Comparison of ENCODE assay signal across 15 mouse cellular contexts in genomic region chr5:100358334-100358733, GRCm38 (mm10). TPM values are rescaled to one million over a fixed set of nuclear protein-coding genes. Genes with fewer than 3 reads are reported as not detected.
DNase-seq lines count a peak whose midpoint lies in the region; ATAC-seq lines count a peak whose summit lies in the region.
"Had no signal": no experiment of that assay in that cellular context is flagged by ENCODE, and none has a peak within 500 bp of the region (broad histone marks: within the 10 kb centered on the region; RNA-seq: fewer than 3 reads in every experiment).

No protein-coding gene starts in this region.

- H3K27ac ChIP-seq in neural tube, embryonic 13.5 days (replicated peaks) = no peak overlapping the region
- H3K27ac ChIP-seq in neural tube, embryonic 15.5 days (replicated peaks) = no peak overlapping the region
- H3K27ac ChIP-seq in limb, embryonic 13.5 days = no peak overlapping the region
- H3K27ac ChIP-seq: hindbrain, embryonic 14.5 days; liver, embryonic 15.5 days had no signal

- peaks cover 30% of the 10 kb centered on the region for H3K36me3 ChIP-seq in neural tube, embryonic 13.5 days
- peaks cover 27% of the 10 kb centered on the region for H3K36me3 ChIP-seq in neural tube, embryonic 15.5 days
- peaks cover 33% of the 10 kb centered on the region for H3K36me3 ChIP-seq in limb, embryonic 13.5 days

- H3K9me3 ChIP-seq in neural tube, embryonic 13.5 days = no peaks in the 10 kb centered on the region
- no peaks in the 10 kb centered on the region for H3K9me3 ChIP-seq in neural tube, embryonic 15.5 days (replicated peaks)
- no peaks in the 10 kb centered on the region for H3K9me3 ChIP-seq in limb, embryonic 13.5 days
- H3K9me3 ChIP-seq: liver, embryonic 15.5 days had no signal

- H3K9ac ChIP-seq in neural tube, embryonic 13.5 days = 0 out of 2 replicates have a peak overlapping the region, but pooled peaks have one; percentile 43
- H3K9ac ChIP-seq in neural tube, embryonic 15.5 days (replicated peaks) = no peak overlapping the region
- H3K9ac ChIP-seq in limb, embryonic 13.5 days = no peak overlapping the region
- H3K9ac ChIP-seq: hindbrain, embryonic 14.5 days; liver, embryonic 15.5 days had no signal

- no peak overlapping the region for H3K4me3 ChIP-seq in neural tube, embryonic 13.5 days
- no peak overlapping the region for H3K4me3 ChIP-seq in neural tube, embryonic 15.5 days (replicated peaks)
- no peak overlapping the region for H3K4me3 ChIP-seq in limb, embryonic 13.5 days
- H3K4me3 ChIP-seq: erythroblast, embryonic 14.5 days; liver, embryonic 15.5 days had no signal

- intact Hi-C loops in left cerebral cortex, postnatal 36 days (cut with DNase I) = no loop called here

- no peaks in the 10 kb centered on the region for H3K27me3 ChIP-seq in neural tube, embryonic 13.5 days
- H3K27me3 ChIP-seq in neural tube, embryonic 15.5 days (replicated peaks) = no peaks in the 10 kb centered on the region
- no peaks in the 10 kb centered on the region for H3K27me3 ChIP-seq in limb, embryonic 13.5 days
- H3K27me3 ChIP-seq: liver, embryonic 15.5 days had no signal

- DNase-seq in frontal cortex, postnatal 10 days (ENCODE audit: low spot score in 2 of 2) = no peak
- DNase-seq in thymus, postnatal 4 days = peak; percentile 59
- no peak for DNase-seq in left cerebral cortex, postnatal 36 days (ENCODE audit: low spot score in 2 of 2)
- DNase-seq in urinary bladder, postnatal 36 days (ENCODE audit: low spot score in 2 of 2) = no peak
- DNase-seq: adrenal gland, adult 2 months; kidney, adult 18-20 months; lung, postnatal 36 days; right cerebral cortex, postnatal 14 days had no signal

- peaks cover 15% of the 10 kb centered on the region for H3K4me1 ChIP-seq in neural tube, embryonic 13.5 days (replicated peaks)
- peaks cover 14% of the 10 kb centered on the region for H3K4me1 ChIP-seq in neural tube, embryonic 15.5 days
- peaks cover 20% of the 10 kb centered on the region for H3K4me1 ChIP-seq in limb, embryonic 13.5 days

- 28% methylated on average over 8 of the region's 8 CpGs for WGBS in neural tube, embryonic 13.5 days
- 45% methylated on average over 8 of the region's 8 CpGs for WGBS in neural tube, embryonic 15.5 days
- 25% methylated on average over 8 of the region's 8 CpGs for WGBS in limb, embryonic 13.5 days

- no peak overlapping the region for H3K4me2 ChIP-seq in neural tube, embryonic 13.5 days
- H3K4me2 ChIP-seq in neural tube, embryonic 15.5 days = no peak overlapping the region
- peak overlapping the region; percentile 24; the same call in 1 of the 2 replicates for H3K4me2 ChIP-seq in limb, embryonic 13.5 days (replicated peaks)
- H3K4me2 ChIP-seq: hindbrain, embryonic 14.5 days; liver, embryonic 15.5 days had no signal

- peak; percentile 10; the same call in 1 of the 2 replicates for ATAC-seq in frontal cortex, adult (ENCODE audit: low TSS enrichment)
- no peak for ATAC-seq in neural tube, embryonic 13.5 days (ENCODE audit: low read depth)
- ATAC-seq in neural tube, embryonic 15.5 days (ENCODE audit: low FRiP score) = no peak
- ATAC-seq in limb, embryonic 13.5 days (ENCODE audit: low FRiP score, low read depth) = no peak

RNA-seq across cellular contexts. Expression of gene Sec31a, which starts 57.7 kb away (rescaled TPM):
- 106 and 118 TPM in 2 replicates for polyA plus RNA-seq in neural tube, embryonic 13.5 days (2015; fragmentation: Nextera tagmentation; extraction: Ambion mirVana)
- polyA plus RNA-seq in neural tube, embryonic 15.5 days (2015; fragmentation: Nextera tagmentation; extraction: Ambion mirVana) = 89.5 and 105 TPM in 2 replicates
- 208 and 231 TPM in 2 replicates for polyA plus RNA-seq in limb, embryonic 13.5 days (2015; fragmentation: Nextera tagmentation; extraction: Ambion mirVana)
- 100 to 1,000 TPM; 115 to 121 TPM for total RNA-seq in left cerebral cortex, postnatal 36 days (2021)
